Mouse (Mus musculus) gastrocnemius, adult 2 months (tissue): Measurements from ENCODE around the gene Cdc40. TPM values are rescaled to one million over a fixed set of nuclear protein-coding genes. Genes with fewer than 3 reads are reported as not detected.

Experiments
- DNase-seq: peaks from one replicate; pipeline ENCODE4 v3.0.0; 2022
- H3K27ac ChIP-seq: fragments of 200-600 bp; 2 replicates; pipeline ENCODE4 v1.8.1; 2022; ENCODE audit warnings: mild to moderate bottlenecking
- H3K4me3 ChIP-seq: fragments of 200-600 bp; 2 replicates; pipeline ENCODE4 v1.8.1; 2022; ENCODE audit warnings: mild to moderate bottlenecking, moderate library complexity
- CTCF ChIP-seq: fragments of 200-600 bp; IDR thresholded peaks from 2 replicates; pipeline ENCODE4 v1.8.1; 2022; ENCODE audit warnings: antibody characterized with exemption, mild to moderate bottlenecking, moderate library complexity
- intact Hi-C: fragments of 180-260 bp; cut with DNase I; formaldehyde crosslinking; loops from one replicate; pipeline ENCODE4 v1.15.1; 2025
- total RNA-seq, 2 experiments: library from RNA; stranded (reverse); gene quantifications; 2 replicates each; pipeline ENCODE4 v1.2.3; 2021

Cdc40 gene
- total RNA-seq, 2 experiments from 2014 or later = 6.3 to 8.3 TPM

- intact Hi-C loops = loop anchor here (10.0 kb wide), 3 partner anchors 201 to 419 kb away; partner anchors contain the start of genes Ak9, Fig4 and Mettl24
- no peak overlapping the region for H3K27ac ChIP-seq
- DNase-seq = no peak
- no peak for TF ChIP-seq CTCF
- no peak overlapping the region for H3K4me3 ChIP-seq
Observed at GRCm38 (mm10) chr10:40885432-40885831, 2.3 kb upstream of the Cdc40 start.

DNA sequence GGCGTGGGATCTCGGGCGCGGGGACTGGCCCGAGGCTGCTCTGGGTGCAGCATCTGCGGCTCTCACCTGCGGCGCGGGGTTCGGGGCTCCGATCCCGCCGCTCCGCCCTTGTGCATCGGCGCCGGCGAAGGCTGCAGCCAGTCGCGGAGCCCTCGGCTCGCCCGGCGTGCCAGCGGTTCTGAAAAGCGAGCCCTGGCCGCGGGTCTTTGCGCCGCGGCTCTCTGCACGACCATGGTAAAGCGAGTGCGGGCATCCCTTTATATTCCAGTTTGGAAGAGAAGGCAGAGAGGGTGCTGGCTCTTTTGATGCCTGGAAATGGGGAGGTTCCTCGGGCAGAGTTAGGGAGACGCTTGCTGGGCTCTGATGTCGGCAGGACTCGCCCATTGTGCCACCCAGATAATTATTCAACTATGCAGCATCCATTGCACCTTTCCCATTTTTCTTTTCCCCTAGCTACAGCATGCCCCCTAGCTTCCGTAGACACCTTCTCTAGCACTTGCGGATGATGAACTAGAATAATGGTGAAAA lies 1.2 kb upstream of the Cdc40 start:
- H3K27ac ChIP-seq = peak overlapping the region; percentile 93
- peak overlapping the region; percentile 88 for H3K4me3 ChIP-seq
- intact Hi-C loops = loop anchor here (10.0 kb wide), 3 partner anchors 200 to 420 kb away; partner anchors contain the start of genes Ak9, Fig4 and Mettl24
- DNase-seq = peak; percentile 32
- peak; percentile 47 for TF ChIP-seq CTCF

DNA sequence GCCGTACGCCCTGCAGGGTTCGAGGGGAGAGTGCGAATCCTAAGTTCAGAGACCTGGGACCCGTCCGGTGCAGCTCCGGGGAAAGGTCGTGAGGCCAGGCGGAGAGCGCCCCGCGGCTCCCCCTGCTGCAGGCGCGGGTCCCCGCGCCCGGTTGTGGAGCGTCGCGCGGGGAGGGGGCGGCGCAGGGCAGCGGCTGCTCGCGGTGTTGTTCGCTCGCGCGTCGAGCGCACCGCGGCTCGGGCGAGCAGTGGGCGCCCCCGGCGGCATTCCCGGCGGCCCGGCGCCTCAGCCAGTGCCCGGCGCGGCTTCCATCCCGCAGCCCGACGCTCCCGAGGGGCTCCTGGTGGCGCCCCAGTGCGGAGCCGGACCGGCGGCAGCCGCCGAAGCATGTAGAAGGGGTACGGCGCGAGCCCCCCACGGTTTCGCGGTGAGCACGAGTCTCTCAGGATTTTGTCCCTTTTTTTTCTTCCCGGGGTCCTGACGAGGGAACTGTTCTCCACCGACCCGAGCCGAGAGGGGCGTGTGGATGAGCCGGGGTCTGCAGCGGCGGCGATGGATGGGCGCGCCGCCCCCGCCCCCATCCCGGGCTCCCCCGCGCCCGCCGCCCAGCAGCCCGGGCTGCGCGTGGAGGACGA lies 650 bp upstream of the Cdc40 start:
- intact Hi-C loops = loop anchor here (10.0 kb wide), 3 partner anchors 199 to 421 kb away; partner anchors contain the start of genes Ak9, Fig4 and Mettl24
- Histone ChIP-seq H3K4me3 (peak overlapping the region; percentile 88), H3K27ac (peak overlapping the region; percentile 93)
- TF ChIP-seq CTCF = no peak
- no peak for DNase-seq

DNA sequence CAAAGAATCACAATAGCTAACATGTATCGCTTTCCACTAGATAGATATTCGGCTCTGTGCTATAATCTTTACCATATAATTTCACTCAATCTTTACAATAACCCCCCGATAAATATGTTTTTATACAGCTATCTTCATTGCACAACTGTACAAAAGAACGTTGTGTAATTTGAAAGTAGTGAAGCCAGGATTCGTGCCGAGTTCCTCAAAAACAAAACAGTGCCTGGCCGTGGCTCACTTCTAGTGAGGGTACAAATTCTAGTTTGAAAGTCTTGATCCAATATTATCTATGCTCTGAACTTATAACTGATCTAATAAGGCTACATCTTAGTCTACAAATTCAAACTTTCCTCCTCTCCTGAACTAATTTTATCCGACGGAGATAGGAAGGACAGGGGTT lies 778 bp downstream of the Cdc40 start:
- no peak for TF ChIP-seq CTCF
- intact Hi-C loops = loop anchor here (10.0 kb wide), 3 partner anchors 198 to 422 kb away; partner anchors contain the start of genes Ak9, Fig4 and Mettl24
- no peak for DNase-seq
- peak overlapping the region; percentile 93 for H3K27ac ChIP-seq
- H3K4me3 ChIP-seq = peak overlapping the region; percentile 88

DNA sequence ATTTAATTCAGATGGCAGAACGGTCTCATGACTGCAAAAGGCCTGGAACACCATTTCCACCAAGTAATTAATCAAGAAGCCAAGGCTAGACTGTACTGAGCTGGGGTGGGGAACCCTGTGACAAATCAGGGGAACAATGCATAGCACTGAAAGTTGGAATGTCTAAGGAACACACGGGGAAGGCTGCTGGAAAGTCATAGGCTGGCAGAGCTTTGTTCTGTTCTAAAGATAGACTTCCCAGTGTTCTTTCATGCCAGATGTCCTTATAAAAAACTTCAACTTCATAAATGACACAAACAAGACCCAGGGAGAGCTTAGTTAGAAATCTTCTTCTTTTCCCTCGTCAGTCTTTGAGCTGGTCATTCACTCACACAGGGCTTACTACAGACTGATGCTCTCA lies 1.9 kb downstream of the Cdc40 start:
- intact Hi-C loops = loop anchor here (10.0 kb wide), 3 partner anchors 196 to 424 kb away; partner anchors contain the start of genes Ak9, Fig4 and Mettl24
- no peak overlapping the region for H3K27ac ChIP-seq
- DNase-seq = no peak
- no peak for TF ChIP-seq CTCF
- H3K4me3 ChIP-seq = no peak overlapping the region

DNA sequence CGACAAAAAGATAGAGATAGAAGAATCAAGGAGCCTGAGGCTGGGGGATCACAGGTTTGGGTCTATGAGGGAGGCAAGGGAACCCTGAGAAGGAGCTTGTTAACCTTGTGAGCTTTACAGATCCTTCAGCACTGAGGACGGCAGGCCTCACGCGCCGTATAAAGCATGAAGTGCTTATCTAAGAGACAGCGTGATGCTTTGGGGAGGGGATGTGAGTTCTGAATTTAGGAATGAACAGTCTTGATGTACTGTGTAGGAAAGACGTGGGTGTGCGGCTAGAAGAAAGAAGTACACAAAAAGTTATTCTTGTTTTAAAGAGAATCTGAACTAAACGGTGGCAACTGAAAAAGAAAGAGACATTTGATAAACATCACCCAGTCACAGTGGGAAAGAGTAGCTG lies 3.1 kb downstream of the Cdc40 start:
- Histone ChIP-seq H3K27ac (no peak overlapping the region), H3K4me3 (no peak overlapping the region)
- TF ChIP-seq CTCF = no peak
- intact Hi-C loops = loop anchor here (10.0 kb wide), 3 partner anchors 195 to 425 kb away; partner anchors contain the start of genes Ak9, Fig4 and Mettl24
- no peak for DNase-seq

DNA sequence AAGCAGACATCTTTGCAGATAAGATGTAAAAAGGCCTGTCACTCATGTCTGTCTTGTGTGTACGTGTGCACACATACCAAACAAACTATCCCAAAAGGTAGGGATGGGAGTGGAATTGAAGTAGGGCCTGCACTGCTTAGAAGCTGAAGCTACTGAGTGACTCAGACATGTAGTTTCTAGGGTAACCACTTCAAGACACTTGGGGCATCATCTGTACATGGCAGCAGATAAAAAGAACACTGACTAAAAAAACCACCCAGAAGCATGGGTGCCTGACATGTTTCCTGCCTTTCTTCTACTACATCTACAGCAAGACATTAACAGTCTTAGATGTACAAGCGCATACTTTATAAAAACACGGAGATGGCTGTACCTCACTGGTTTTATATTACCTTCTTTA lies 4.9 kb downstream of the Cdc40 start:
- no peak overlapping the region for H3K4me3 ChIP-seq
- no peak for DNase-seq
- TF ChIP-seq CTCF = no peak
- H3K27ac ChIP-seq = no peak overlapping the region
- intact Hi-C loops = no loop called here

DNA sequence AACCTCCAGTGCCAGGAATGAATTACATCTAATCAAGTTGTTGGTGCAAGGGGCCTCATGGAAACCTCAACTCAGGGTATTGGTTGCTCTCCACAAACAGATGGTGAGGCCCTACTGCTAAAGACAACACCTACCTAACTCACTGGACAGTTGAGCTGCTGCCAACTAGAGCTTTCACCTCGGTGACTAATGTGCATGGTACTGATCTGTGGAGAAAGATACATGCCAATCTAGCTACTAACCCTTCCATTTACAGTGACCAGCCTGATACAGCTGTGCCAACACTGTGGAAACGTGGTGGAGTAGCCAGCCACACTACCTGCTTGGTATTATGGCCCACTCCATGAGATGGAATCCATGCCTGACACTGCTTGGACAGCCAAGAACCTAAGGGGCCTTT lies 11.1 kb downstream of the Cdc40 start:
- intact Hi-C loops = no loop called here
- Histone ChIP-seq H3K27ac (no peak overlapping the region), H3K4me3 (no peak overlapping the region)
- no peak for DNase-seq
- TF ChIP-seq CTCF = no peak

DNA sequence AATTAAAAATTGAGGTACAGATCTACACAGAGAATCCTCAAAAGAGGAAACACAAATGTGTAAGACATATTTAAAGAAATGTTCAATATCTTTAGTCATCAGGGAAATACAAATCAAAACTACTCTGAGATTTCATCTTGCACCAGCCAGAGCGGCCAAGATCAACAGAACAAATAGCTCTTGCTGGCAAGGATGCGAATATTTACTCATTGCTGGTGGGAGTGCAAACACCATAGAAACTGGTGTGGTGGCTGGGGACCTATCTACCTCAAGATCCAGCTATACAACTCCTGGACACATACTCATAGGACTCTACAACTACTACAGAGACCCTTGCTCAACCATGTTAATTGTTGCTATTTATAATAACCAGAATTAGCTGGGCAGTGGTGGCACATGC lies 11.8 kb downstream of the Cdc40 start:
- no peak for TF ChIP-seq CTCF
- no peak for DNase-seq
- Histone ChIP-seq H3K27ac (no peak overlapping the region), H3K4me3 (no peak overlapping the region)
- intact Hi-C loops = no loop called here

GRCm38 (mm10) chr10:40868081-40868480 lies 15.0 kb downstream of the Cdc40 start:
- Histone ChIP-seq H3K4me3 (no peak overlapping the region), H3K27ac (no peak overlapping the region)
- intact Hi-C loops = no loop called here
- no peak for TF ChIP-seq CTCF
- DNase-seq = no peak

GRCm38 (mm10) chr10:40857599-40857998 lies 25.5 kb downstream of the Cdc40 start:
- TF ChIP-seq CTCF = no peak
- no peak overlapping the region for H3K4me3 ChIP-seq
- H3K27ac ChIP-seq = no peak overlapping the region
- no peak for DNase-seq
- intact Hi-C loops = no loop called here

- no peak for TF ChIP-seq CTCF
- intact Hi-C loops = no loop called here
- H3K27ac ChIP-seq = no peak overlapping the region
Observed at GRCm38 (mm10) chr10:40856703-40857102, 26.4 kb downstream of the Cdc40 start.

DNA sequence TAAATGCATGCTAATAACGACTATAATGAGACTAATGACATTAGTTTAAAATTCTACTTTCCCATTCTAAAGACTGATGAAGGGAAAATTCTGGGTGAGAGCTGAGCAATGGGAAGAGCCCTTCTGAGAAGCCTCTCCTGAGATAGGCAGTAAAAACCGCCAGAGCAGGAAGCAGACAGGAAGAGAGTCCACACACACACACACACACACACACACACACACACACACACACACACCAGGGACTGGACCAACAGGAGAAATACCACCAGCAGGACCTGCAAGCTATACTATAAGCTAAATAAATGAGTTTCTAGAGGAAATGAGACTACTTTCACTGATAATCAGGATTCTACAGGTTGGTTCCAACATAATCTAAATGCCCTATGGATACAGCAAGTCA lies 27.5 kb downstream of the Cdc40 start:
- no peak for TF ChIP-seq CTCF
- Histone ChIP-seq H3K27ac (no peak overlapping the region), H3K4me3 (no peak overlapping the region)
- DNase-seq = no peak
- intact Hi-C loops = no loop called here

More at GRCm38 (mm10) chr10:40856703-40857102, 26.4 kb downstream of the Cdc40 start:
- no peak overlapping the region for H3K4me3 ChIP-seq
- no peak for DNase-seq

- no peak overlapping the region for H3K4me3 ChIP-seq
- TF ChIP-seq CTCF = no peak
- no peak overlapping the region for H3K27ac ChIP-seq
- DNase-seq = no peak
- intact Hi-C loops = no loop called here
Observed at GRCm38 (mm10) chr10:40851138-40851537, 32.0 kb downstream of the Cdc40 start.
